Mouse (Mus musculus): Measurements from ENCODE around the gene Hsd17b11.
A peak's percentile ranks its signal among the peaks of the same experiment; 100 is the strongest.
"Not testable (repeated sequence)": the region's sequence is repeated elsewhere in the genome, so short reads cannot be mapped to it uniquely, and the experiment has no call there.

Gene Hsd17b11

DNA sequence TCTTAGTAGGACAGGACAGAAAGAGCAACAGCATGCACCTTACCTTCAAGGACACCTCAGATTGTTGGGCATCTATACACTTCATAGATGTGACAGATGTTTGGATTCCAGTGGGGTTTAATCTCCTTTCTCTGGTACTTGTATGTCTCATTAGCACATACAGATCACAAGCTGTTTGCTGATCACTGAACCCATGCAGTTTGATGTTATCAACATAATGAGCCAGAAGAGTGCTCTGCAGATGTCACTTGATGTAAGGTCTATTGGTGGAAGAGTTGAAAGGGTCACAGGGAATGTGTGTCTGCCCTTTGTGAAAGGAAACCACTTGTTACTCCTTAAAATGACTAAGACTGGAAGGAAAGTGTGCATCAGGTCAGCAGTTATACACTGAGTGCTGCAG, 13.3 kb upstream of the Hsd17b11 start:
- DNase-seq: no peak

- no peak for DNase-seq
Observed at GRCm38 (mm10) chr5:104032434-104033097, 10.8 kb upstream of the Hsd17b11 start.

DNA sequence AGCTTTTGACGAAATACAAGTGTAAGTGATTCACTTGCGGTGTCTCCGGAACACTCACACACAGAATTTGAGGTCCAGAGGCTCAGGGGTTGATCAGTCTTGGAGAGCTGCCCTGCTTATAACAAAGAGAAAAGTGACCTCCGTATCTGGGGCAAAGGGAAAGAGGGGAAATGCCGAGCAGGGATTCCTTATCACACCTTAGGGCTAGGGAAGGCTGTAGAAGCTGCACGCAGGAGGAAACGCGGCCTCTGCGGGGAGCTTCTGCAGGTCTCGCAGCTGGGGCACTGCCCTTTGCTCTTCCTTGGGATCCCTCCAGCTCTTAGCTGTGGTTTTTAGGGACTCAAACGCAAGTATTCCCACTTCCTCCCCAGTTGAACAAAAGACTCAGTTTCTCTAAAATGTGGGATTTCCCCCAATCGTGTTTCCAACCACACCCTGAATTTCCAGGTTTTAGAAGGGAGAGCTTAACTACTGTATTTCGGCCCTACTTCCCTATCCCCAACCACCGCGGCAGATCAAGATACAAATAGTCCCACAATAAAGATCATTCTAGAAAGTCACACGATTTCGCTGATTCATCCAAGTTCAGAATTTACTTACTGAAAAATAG, 3.6 kb upstream of the Hsd17b11 start:
- DNase-seq: peak; percentile 49

GRCm38 (mm10) chr5:104024762-104025161, 3.0 kb upstream of the Hsd17b11 start:
- DNase-seq: no peak

DNA sequence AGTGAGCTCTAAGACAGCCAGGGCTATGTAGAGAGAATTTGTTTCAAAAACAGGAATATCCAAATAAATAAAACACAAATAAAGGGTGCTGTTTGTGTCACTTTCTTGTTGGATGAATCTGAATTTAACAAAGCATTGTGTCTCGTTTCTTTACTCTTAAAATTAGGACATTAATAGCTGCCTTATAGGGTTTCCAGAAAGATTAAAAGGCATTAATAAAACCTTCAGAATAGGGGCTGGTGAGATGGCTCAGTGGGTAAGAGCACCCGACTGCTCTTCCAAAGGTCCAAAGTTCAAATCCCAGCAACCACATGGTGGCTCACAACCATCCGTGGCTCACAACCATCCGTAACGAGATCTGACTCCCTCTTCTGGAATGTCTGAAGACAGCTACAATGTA, 2.5 kb upstream of the Hsd17b11 start:
- DNase-seq: not testable (repeated sequence)

- no peak for DNase-seq
Observed at GRCm38 (mm10) chr5:104023289-104024020, 1.7 kb upstream of the Hsd17b11 start.

- DNase-seq: no peak
Observed at GRCm38 (mm10) chr5:104022558-104022957, 839 bp upstream of the Hsd17b11 start.

- no peak for DNase-seq
Observed at GRCm38 (mm10) chr5:104011419-104011818, 10.3 kb downstream of the Hsd17b11 start.

DNA sequence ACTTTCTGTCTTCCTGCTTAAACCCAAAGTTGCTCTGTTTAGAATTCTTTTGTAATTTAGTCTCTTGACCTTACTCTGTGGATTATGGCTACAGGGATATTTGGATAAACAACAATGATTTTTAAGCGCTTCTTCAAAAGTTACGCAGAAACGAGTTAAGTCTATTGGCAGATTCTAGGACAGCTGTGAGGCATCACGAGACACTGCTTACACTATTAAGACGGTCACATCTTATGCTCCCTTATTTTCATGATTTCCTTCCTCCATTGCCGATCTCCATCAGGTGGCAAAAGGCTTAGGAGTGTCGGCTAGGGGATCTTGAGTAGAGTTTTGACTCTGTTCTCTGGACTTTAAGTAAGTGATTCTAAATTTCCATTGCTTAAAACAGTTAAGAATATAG, 11.5 kb downstream of the Hsd17b11 start:
- no peak for DNase-seq

DNA sequence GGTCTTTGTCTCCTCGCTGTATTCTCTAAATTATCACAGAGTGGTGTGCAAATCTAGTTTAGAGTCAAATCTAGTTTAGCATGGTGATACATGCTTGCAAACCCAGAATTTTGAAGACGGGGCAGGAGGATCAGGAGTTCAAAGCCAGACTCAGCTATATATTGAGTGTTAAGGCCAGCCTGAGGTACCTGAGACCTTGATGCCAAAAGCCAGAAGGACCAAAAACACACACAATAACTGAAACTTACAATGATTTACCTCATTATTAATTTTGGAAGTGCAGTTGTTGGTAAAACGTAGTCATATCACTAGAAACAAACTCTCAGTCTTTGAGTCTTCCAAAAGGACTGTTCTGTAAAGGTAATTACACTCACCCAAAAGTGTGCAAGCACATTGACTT, 12.3 kb downstream of the Hsd17b11 start:
- DNase-seq: no peak

DNA sequence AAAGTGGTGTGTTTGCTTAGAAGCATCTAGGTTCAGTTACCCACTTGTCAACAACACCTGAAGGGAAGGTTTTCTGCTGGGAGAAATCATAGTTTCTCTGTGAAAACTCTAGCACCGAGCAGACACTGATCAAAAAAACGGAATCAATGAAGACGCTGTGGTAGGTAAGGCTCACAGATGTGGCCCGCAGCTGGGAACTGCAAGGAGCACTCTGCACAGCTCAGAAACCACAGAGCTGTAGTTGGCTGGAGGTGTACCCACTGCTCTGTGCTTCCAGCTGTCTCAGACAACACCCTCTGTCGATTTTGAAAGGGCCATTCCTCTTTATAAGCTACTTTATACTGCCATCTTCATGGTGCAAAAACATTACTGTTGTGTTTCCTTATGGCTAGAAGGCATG, 13.9 kb downstream of the Hsd17b11 start:
- DNase-seq: no peak

GRCm38 (mm10) chr5:104006811-104007210, 14.9 kb downstream of the Hsd17b11 start:
- no peak for DNase-seq

DNA sequence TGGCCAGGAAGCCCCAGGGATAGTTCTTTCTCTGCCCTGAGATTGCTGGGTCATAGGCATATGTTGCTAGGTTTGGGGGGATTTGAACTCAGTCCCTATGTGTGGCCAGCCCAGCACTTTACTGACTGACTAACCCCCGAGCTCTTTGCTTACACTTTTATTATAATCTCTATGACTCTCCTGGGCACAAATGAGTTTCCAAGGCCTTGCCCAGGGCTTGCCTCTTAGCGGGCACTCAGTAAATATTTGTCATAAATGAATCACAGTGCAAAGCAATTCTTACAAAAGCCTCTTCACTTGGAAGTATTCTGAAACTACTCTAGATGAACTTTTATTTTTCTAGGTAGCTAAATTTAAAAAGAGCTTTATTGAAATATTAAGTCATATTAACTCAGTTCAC, 17.8 kb downstream of the Hsd17b11 start:
- DNase-seq: no peak

GRCm38 (mm10) chr5:104003256-104003931, 18.3 kb downstream of the Hsd17b11 start:
- DNase-seq: no peak

DNA sequence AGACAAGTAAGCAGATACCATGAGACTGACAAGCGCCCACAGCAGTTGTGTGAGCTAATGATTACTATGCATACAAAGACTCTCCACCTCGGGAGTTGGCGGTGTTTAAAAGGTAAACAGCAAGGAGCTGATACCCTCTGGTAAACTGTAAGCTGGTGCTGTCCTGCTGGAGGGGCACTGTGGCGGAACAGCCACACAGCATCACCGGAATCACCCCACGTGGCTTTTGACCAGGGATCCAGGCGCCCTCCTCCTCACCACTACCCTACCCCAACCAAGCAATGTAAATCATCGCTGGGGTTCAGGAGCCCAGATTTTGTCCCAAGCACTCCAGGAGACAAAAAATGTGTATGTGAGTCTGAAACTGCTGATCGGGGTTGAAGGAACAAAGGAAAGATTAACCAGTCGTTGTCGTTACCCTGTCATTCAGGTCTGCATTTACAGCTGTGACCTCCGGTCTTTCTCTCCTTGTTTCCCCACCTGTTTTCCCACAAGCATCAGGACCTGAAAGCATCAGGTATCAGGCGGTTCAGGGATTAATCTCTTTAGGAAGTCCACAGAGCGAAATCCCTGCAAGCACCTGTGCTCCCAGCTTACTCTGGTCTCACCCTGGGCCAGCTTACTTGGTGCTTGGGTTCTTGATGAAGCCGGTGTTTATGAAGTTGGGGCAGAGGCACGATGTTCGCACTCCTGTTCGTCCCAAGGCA, 19.0 kb downstream of the Hsd17b11 start:
- no peak for DNase-seq

DNA sequence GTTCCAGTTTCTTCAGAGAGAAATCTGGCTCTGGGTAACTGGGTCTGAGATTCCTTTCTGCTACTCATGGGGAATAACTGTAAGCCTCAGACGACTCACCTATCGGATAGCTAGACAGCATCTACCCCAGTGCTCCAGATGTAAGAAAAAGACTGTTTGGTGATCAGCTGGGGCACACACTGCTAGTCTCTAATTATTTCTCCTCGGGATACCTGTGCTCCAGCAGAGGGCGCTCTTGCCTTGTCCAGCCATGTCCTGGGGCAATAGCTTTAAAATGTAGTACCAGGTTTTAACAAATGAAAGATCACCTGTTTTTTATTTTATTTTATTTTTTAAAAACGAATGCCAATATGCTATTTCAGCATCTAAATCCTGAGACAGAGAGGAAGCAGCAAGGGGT, 22.0 kb downstream of the Hsd17b11 start:
- DNase-seq: peak; percentile 83

DNA sequence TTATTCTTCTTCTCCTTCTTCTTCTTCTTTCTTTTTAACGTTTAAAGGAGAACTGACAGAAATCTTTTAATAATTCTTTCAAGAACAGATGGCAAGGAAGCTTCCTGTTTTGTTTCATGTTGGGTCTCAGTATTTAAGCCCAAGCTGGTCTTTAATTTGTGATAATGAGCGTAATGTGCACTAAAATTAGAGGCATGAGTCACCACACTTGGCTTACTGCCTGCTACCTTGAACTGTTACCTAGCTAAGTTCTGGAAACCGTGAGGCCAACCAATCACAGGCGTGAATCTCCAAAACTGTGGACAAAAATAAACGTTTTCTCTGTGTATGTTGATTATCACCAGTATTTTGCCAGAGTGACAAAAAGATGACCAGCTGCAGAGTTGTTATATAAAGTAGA, 23.0 kb downstream of the Hsd17b11 start:
- no peak for DNase-seq

DNA sequence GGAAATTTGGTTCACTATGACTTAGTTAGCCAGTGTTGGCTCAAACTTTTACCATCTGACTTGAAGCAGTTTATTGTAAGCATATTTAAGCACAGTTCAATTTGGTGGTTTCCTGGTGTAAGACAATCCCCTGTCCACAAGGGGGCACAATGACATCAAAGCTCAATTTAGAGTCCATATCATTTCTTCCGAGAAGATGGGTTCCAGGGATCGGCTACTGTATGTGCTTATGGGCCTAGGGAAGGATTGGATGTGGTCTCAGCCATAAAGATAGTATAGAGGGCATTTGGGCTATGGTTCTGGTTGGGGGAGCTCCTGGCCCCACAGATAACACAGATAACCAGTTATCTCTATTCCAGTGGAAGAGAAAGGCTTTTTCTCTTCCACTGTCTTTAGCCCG, 26.5 kb downstream of the Hsd17b11 start:
- no peak for DNase-seq

- DNase-seq: no peak
Observed at GRCm38 (mm10) chr5:103994669-103995068, 27.1 kb downstream of the Hsd17b11 start.

DNA sequence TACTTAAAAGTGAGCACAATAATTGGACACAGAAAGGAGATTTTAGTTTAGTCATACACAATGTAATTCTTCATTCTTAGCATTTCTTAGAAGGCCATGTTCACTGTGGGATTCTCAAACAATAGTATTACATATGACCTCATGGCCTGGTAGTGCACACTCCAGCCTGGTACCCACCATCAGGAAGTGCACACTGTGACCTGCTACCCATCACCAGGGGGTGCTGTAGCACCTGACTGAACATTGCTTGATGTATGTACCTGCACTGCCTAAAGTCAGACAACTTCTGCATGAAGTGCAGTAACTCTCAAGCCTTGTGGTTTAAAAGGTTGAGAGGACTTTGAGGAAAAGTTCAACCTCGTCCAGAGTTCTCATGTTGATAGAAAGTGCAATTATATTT, 28.1 kb downstream of the Hsd17b11 start:
- no peak for DNase-seq

- DNase-seq: no peak
Observed at GRCm38 (mm10) chr5:103992831-103993230, 28.9 kb downstream of the Hsd17b11 start.

- peak; percentile 70 for DNase-seq
Observed at GRCm38 (mm10) chr5:103980705-103981560, 40.8 kb downstream of the Hsd17b11 start.
